Mouse (Mus musculus): ENCODE data around the gene Mvb12a. TPM values are rescaled to one million over a fixed set of nuclear protein-coding genes. Genes with fewer than 3 reads are reported as not detected.
"Not testable (repeated sequence)": the region's sequence is repeated elsewhere in the genome, so short reads cannot be mapped to it uniquely, and the experiment has no call there.

Mvb12a gene
- total RNA-seq, 2 experiments from 2014 or later, result 2.1 to 9.6 TPM

GRCm38 (mm10) chr8:71525226-71526050 lies 17.3 kb upstream of the Mvb12a start, which contains the start of gene Ccdc194:
Ccdc194 (minus strand) TSS chr8:71525711.
- ATAC-seq (replicated peaks; ENCODE audit: low FRiP score, poor library complexity, severe bottlenecking), result no peak

- no peak for ATAC-seq (replicated peaks; ENCODE audit: low FRiP score, poor library complexity, severe bottlenecking)
Measured at GRCm38 (mm10) chr8:71526272-71526671, 16.4 kb upstream of the Mvb12a start.

GRCm38 (mm10) chr8:71527162-71527870 lies 15.4 kb upstream of the Mvb12a start:
- ATAC-seq (replicated peaks; ENCODE audit: low FRiP score, poor library complexity, severe bottlenecking), result no peak

GRCm38 (mm10) chr8:71528362-71529073 lies 14.2 kb upstream of the Mvb12a start:
- no peak for ATAC-seq (replicated peaks; ENCODE audit: low FRiP score, poor library complexity, severe bottlenecking)

- ATAC-seq (replicated peaks; ENCODE audit: low FRiP score, poor library complexity, severe bottlenecking), result not testable (repeated sequence)
Measured at GRCm38 (mm10) chr8:71530735-71531467, 11.8 kb upstream of the Mvb12a start.

- no peak for ATAC-seq (replicated peaks; ENCODE audit: low FRiP score, poor library complexity, severe bottlenecking)
Measured at GRCm38 (mm10) chr8:71534263-71534810, 8.4 kb upstream of the Mvb12a start.

GRCm38 (mm10) chr8:71535663-71536062 lies 7.1 kb upstream of the Mvb12a start:
- no peak for ATAC-seq (replicated peaks; ENCODE audit: low FRiP score, poor library complexity, severe bottlenecking)

- ATAC-seq (replicated peaks; ENCODE audit: low FRiP score, poor library complexity, severe bottlenecking), result peak; percentile 96
Measured at GRCm38 (mm10) chr8:71537028-71537867, 5.5 kb upstream of the Mvb12a start, which contains the start of gene Bst2. Bst2 (minus strand) TSS chr8:71537456.

GRCm38 (mm10) chr8:71543755-71544154 lies 1.0 kb downstream of the Mvb12a start:
- ATAC-seq (replicated peaks; ENCODE audit: low FRiP score, poor library complexity, severe bottlenecking), result no peak

- ATAC-seq (replicated peaks; ENCODE audit: low FRiP score, poor library complexity, severe bottlenecking), result no peak
Measured at GRCm38 (mm10) chr8:71545053-71545452, 2.3 kb downstream of the Mvb12a start.

GRCm38 (mm10) chr8:71547590-71547989 lies 4.9 kb downstream of the Mvb12a start:
- no peak for ATAC-seq (replicated peaks; ENCODE audit: low FRiP score, poor library complexity, severe bottlenecking)

GRCm38 (mm10) chr8:71550754-71551153 lies 8.0 kb downstream of the Mvb12a start:
- no peak for ATAC-seq (replicated peaks; ENCODE audit: low FRiP score, poor library complexity, severe bottlenecking)

GRCm38 (mm10) chr8:71552770-71553169 lies 10.0 kb downstream of the Mvb12a start:
- no peak for ATAC-seq (replicated peaks; ENCODE audit: low FRiP score, poor library complexity, severe bottlenecking)

GRCm38 (mm10) chr8:71554001-71554400 lies 11.3 kb downstream of the Mvb12a start:
- no peak for ATAC-seq (replicated peaks; ENCODE audit: low FRiP score, poor library complexity, severe bottlenecking)

- no peak for ATAC-seq (replicated peaks; ENCODE audit: low FRiP score, poor library complexity, severe bottlenecking)
Measured at GRCm38 (mm10) chr8:71554644-71555043, 11.9 kb downstream of the Mvb12a start.

GRCm38 (mm10) chr8:71558071-71558957 lies 15.6 kb downstream of the Mvb12a start, which contains the start of gene Tmem221:
Tmem221 (minus strand) TSS chr8:71558871.
- no peak for ATAC-seq (replicated peaks; ENCODE audit: low FRiP score, poor library complexity, severe bottlenecking)

GRCm38 (mm10) chr8:71558958-71559690 lies 16.4 kb downstream of the Mvb12a start:
- no peak for ATAC-seq (replicated peaks; ENCODE audit: low FRiP score, poor library complexity, severe bottlenecking)
